Mouse (Mus musculus) retina, adult 2 months (tissue): ENCODE data around the gene Nfkbia.
A peak's percentile ranks its signal among the peaks of the same experiment; 100 is the strongest.

Source experiments
- DNase-seq: peaks from one replicate; pipeline ENCODE4 v3.0.0-alpha.2; 2012; ENCODE audit warnings: low read depth, low spot score

The Nfkbia gene

GRCm38 (mm10) chr12:55490722-55491449, 1.6 kb downstream of the Nfkbia start:
- no peak for DNase-seq

DNA sequence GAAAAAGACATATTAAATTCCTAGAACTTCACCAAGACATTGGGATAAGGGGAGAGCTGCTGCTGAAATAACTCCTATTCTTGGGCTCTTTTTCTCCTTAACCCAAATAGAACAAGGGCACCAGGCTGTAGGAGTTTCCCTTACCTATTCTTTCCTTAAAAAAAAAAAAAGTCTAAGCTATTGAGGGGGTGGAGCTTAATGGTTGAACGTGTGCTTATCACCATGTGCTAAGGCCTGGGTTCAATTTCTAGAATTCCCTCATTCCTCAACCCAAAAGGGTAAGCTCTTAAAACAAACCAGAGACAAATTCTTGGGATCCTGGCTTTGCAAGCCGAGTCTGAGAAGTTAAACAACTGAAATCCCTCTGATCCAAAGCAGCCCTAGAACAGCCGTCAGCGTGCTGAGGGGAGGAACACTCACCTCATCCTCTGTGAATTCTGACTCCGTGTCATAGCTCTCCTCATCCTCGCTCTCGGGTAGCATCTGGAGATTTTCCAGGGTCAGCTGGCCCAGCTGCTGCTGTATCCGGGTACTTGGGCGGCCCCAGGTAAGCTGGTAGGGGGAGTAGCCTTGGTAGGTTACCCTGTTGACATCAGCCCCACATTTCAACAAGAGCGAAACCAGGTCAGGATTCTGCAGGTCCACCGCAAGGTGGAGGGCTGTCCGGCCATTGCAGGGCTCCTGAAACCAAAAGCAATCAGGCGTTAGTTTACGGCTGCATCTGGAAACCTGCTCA, 2.3 kb downstream of the Nfkbia start:
- DNase-seq, result no peak

- DNase-seq, result no peak
Measured at GRCm38 (mm10) chr12:55488661-55489447, 3.6 kb downstream of the Nfkbia start.

DNA sequence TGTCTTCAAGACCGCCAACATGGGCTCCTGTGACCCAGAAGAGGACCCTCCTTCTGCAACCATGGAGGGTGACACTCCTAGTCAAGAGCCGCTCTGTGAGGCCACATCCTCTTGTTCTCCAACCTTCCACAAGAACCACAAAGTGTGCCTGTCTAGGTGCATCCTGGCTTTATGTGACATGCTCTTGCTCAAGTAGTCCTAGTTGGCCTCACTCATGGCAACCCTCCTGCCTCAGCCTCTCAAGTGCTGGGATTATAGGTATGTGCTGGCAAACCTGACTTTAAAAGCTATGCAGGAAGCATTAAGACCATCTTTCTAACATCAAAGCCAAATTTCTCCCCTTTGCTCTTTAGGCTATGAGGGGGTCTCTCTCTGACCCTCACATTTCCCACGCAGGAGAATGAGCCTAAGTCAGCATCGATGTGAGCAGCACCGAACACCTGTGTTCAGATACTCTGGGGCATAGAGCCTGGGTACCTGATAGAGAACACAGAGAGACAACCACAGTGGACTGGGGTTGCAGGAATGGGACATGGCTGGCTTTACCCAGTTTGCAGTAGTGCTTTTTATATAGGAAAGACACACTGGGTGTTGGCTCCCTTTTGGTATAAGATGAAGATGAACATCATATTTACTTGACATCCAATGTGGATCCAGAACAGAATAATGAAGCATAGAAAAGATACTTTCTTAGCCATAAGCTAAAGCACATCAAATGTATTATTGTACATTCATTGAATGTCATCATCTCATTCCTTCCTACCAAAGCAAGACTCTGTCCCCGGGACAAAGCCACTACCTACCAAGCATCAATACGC, 4.4 kb downstream of the Nfkbia start:
- DNase-seq, result no peak

DNA sequence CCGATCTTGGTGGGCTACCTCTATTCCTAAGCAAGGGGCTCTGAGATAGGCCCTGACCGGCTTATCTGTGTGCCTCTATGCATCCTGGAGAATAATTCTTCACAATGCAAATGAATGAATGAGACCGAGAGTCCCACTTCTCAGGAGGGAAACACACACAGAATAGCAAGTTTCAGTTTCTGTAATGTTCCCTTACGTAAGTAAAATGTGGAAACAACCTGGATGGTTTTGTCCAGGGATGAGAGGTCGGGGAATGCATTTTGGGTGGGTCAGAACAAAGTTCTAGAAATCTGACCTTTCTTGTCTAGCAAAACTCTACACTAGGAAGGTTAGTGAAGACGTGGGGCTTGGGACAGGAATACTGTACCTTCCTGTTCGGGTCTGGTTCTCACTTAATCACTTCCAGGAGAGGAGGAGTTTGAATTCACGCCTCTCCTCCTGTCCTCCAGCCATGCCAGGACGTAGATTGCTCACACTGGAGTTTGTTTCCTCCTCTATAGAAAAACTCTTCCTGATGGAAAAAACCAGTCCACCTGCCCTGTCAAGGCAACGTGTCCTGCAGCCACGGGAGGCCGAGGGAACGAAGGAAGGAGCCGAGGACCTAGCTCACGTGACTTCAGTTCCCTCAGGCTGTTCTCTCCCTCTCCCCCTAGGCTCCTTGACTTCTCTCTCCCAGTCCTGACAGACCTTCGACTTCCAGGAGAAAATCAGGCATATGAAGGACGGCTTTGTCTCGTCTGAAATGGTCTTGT, 5.3 kb downstream of the Nfkbia start:
- no peak for DNase-seq

DNA sequence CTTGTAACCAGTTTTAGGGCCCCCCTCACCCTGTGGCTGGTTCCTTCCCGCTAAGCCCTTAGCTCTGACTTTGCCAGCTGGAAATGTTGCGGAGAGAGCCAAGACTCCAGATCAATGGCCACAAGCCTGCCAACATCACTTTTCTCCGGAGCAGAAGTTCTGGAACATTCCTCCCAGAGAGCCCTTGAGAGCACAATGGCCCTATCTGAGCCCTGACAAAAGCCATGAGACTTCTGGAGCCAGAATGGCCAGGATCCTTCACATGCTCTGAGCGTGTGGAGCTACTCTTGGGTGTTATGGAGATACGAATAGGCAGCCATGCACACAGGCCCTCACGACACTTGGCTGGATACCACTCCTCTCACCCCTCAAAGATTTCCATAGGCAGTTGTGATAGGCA, 7.6 kb downstream of the Nfkbia start:
- DNase-seq, result no peak

GRCm38 (mm10) chr12:55484079-55484774, 8.2 kb downstream of the Nfkbia start:
- DNase-seq, result no peak

GRCm38 (mm10) chr12:55483591-55483990, 8.9 kb downstream of the Nfkbia start:
- no peak for DNase-seq

- no peak for DNase-seq
Measured at GRCm38 (mm10) chr12:55482732-55483131, 9.7 kb downstream of the Nfkbia start.

- DNase-seq, result no peak
Measured at GRCm38 (mm10) chr12:55481739-55482138, 10.7 kb downstream of the Nfkbia start.

DNA sequence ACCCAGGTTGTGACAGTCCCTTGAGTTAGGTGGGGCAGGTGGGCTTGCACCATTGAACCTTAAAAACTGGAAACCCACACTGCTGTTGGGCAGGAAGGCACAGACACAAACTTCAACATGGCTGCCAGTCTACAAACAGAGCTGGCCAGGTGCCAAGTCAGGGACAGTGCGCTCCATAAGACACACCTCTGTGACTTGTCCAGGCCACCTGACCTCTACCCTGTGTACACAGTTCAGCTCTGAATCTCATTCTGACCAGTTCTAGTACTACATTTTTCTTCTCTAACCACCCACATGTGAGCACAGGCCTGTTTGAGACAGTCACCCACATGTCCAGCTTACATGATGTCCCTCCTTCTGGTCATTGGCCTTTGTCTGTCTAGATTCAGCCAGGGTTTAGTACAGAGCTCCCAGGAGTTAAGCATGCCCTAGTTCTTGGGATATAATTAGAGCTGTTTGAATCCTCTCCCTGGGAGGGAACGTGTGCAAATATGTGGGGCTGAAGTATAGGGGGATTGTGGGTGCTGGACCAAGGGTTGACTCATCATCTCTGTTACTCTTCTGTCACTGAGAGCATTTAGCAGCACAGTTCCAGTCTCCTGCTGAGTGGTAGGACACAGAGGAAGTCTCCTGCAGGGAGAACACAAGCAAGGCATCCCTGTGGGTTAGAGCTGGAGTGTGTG, 11.8 kb downstream of the Nfkbia start:
- peak; percentile 67 for DNase-seq

DNA sequence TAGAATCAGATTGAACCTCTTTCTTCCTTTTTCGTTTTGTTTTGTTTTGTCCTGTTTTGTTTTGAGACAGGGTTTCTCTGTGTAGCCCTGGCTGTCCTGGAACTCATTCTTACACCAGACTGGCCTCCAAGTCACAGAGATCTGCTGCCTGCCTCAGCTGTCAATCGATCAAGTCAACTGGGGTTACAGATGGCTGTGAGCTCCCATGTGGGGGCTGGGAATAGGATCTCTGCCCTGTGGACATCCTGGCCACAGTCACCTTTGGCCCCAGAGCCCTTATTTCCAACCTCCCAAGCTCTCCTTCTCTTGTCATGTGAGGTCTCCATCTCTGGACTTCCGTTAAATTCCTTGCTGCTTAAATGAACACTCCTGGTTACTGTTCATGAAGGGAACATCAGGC, 13.5 kb downstream of the Nfkbia start:
- DNase-seq, result no peak

GRCm38 (mm10) chr12:55474209-55474583, 18.3 kb downstream of the Nfkbia start:
- no peak for DNase-seq

GRCm38 (mm10) chr12:55473250-55474208, 18.9 kb downstream of the Nfkbia start:
- DNase-seq, result no peak

DNA sequence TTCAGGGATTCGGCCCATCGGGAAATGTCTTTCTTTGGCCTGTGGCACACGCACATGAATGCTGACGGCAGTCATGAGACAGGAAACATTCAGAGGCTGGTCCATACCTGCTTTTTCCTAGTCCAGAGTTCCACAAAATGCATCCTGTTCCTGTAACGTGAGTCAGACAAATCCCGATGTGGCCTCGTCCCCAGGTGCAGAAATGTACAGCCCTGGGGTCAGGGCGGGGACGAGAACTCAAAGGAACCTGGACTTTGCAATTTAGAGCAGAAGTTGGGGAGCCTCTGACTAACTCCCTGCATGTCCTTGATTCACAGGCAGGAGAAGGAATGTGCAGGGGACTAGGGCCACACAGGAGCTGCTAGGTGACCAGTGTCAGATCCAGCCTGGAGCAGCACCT, 21.1 kb downstream of the Nfkbia start:
- DNase-seq, result no peak

- DNase-seq, result no peak
Measured at GRCm38 (mm10) chr12:55470442-55470841, 22.0 kb downstream of the Nfkbia start.

GRCm38 (mm10) chr12:55467331-55468180, 24.9 kb downstream of the Nfkbia start:
- no peak for DNase-seq

- no peak for DNase-seq
Measured at GRCm38 (mm10) chr12:55466816-55467215, 25.6 kb downstream of the Nfkbia start.
